Comparison of ENCODE assay signal across 8 mouse cellular contexts in the genomic region with DNA sequence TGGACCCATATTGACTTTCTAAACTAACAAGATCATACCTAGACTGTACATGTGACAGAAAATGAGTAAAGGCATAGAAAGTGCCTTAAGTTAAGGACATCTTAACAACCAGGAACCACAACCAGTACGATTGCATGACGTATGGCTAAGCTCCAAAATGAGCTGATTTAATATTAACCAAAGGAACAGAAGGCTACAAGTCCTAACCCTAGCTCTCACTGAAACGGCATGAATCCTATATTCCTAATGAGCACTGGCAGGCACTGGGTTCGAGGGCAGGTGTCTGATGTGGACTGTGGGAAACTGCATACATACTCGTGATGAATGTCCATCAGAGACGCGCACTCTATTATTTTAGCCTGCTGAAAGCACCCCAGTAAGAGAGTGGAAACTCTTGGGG. TPM values are rescaled to one million over a fixed set of nuclear protein-coding genes. Genes with fewer than 3 reads are reported as not detected.
DNase-seq lines count a peak whose midpoint lies in the region; ATAC-seq lines count a peak whose summit lies in the region.

No protein-coding gene starts in this region.

- DNase-seq in cerebellum, adult 9-10 months, result peak; percentile 34
- DNase-seq in A20 (ENCODE audit: low read depth, low spot score), result peak; percentile 48
- DNase-seq in forebrain, embryonic 14.5 days (ENCODE audit: low spot score), result no peak
- no peak for DNase-seq in liver, embryonic 11.5 days (ENCODE audit: low spot score)
- DNase-seq in urinary bladder, postnatal 4 days (ENCODE audit: low spot score in 2 of 2), result no peak
- no peak for DNase-seq in thymus, postnatal 4 days
- DNase-seq in spleen, adult 12 weeks (ENCODE audit: low spot score), result no peak

- 31% methylated on average over 7 of the region's 7 CpGs for WGBS in forebrain, embryonic 14.5 days
- 22% methylated on average over 7 of the region's 7 CpGs for WGBS in liver, embryonic 11.5 days

- H3K9ac ChIP-seq in forebrain, embryonic 14.5 days (ENCODE audit: low read length), result peak overlapping the region; percentile 95
- H3K9ac ChIP-seq in liver, embryonic 11.5 days (ENCODE audit: low read depth, low read length), result peak overlapping the region; percentile 99

- no peaks in the 10 kb centered on the region for H3K9me3 ChIP-seq in forebrain, embryonic 14.5 days (replicated peaks; ENCODE audit: control insufficient read depth, low read length)
- H3K9me3 ChIP-seq in liver, embryonic 11.5 days (ENCODE audit: control insufficient read depth, low read length), result no peaks in the 10 kb centered on the region

- ATAC-seq in cerebellum, adult (ENCODE audit: insufficient number of reproducible peaks, low FRiP score, low TSS enrichment), result no peak
- no peak for ATAC-seq in forebrain, embryonic 14.5 days
- ATAC-seq in liver, embryonic 11.5 days (replicated peaks; ENCODE audit: low FRiP score), result no peak

- peaks cover 13% of the 10 kb centered on the region for H3K4me1 ChIP-seq in forebrain, embryonic 14.5 days (ENCODE audit: control insufficient read depth, insufficient read depth, low read length)
- H3K4me1 ChIP-seq in liver, embryonic 11.5 days (replicated peaks; ENCODE audit: control insufficient read depth, insufficient read depth, low read length), result peaks cover 20% of the 10 kb centered on the region

- no peak overlapping the region for H3K27ac ChIP-seq in forebrain, embryonic 14.5 days (ENCODE audit: low read depth, low read length)
- 0 out of 2 replicates have a peak overlapping the region, but pooled peaks have one; percentile 28 for H3K27ac ChIP-seq in liver, embryonic 11.5 days (ENCODE audit: low read depth, low read length)

- H3K4me3 ChIP-seq in forebrain, embryonic 14.5 days (ENCODE audit: low read depth, low read length), result peak overlapping the region; percentile 87
- H3K4me3 ChIP-seq in liver, embryonic 11.5 days (ENCODE audit: low read depth, low read length), result peak overlapping the region; percentile 97

- H3K4me2 ChIP-seq in forebrain, embryonic 14.5 days (ENCODE audit: low read length), result peak overlapping the region; percentile 91
- H3K4me2 ChIP-seq in liver, embryonic 11.5 days, result peak overlapping the region; percentile 94

- H3K27me3 ChIP-seq in forebrain, embryonic 14.5 days (replicated peaks; ENCODE audit: control insufficient read depth, insufficient read depth, low read length), result no peaks in the 10 kb centered on the region
- no peaks in the 10 kb centered on the region for H3K27me3 ChIP-seq in liver, embryonic 11.5 days (replicated peaks; ENCODE audit: control insufficient read depth, insufficient read depth, low read length)

- no peaks in the 10 kb centered on the region for H3K36me3 ChIP-seq in forebrain, embryonic 14.5 days (ENCODE audit: control insufficient read depth, insufficient read depth, low read length)
- H3K36me3 ChIP-seq in liver, embryonic 11.5 days (ENCODE audit: control insufficient read depth, insufficient read depth, low read length), result no peaks in the 10 kb centered on the region

RNA-seq across cellular contexts. Expression of a gene that starts 5.9 kb away (rescaled TPM):
- polyA plus RNA-seq in forebrain, embryonic 14.5 days (2014; fragmentation: Nextera tagmentation; extraction: Ambion mirVana), result 103 and 121 TPM in 2 replicates
- polyA plus RNA-seq in liver, embryonic 11.5 days (2014; fragmentation: Nextera tagmentation; extraction: Ambion mirVana), result 95.0 and 103 TPM in 2 replicates

Comparison
In these comparisons a context has a peak if more than half of its experiments do, and no peak if none do; other contexts are left out.
1. DNase-seq: peak in cerebellum, adult 9-10 months (single experiment) and A20 (single experiment); none in forebrain, embryonic 14.5 days (single experiment), liver, embryonic 11.5 days (single experiment), urinary bladder, postnatal 4 days (0 of 2), thymus, postnatal 4 days (single experiment) and spleen, adult 12 weeks (single experiment).